Mouse (Mus musculus) embryo, embryonic 11 days (tissue): ENCODE data around the gene Cdh4.

Experiments
- DNase-seq: peaks from one replicate; pipeline ENCODE4 v3.0.0-alpha.2; 2015

The Cdh4 gene

GRCm38 (mm10) chr2:179688976-179689375 is 246.7 kb downstream of the Cdh4 start:
- no peak for DNase-seq

- DNase-seq = no peak
Measured at GRCm38 (mm10) chr2:179689761-179690160, 247.5 kb downstream of the Cdh4 start.

GRCm38 (mm10) chr2:179690571-179690970 is 248.3 kb downstream of the Cdh4 start:
- no peak for DNase-seq

GRCm38 (mm10) chr2:179694936-179695335 is 252.7 kb downstream of the Cdh4 start:
- no peak for DNase-seq

GRCm38 (mm10) chr2:179697601-179698000 is 255.4 kb downstream of the Cdh4 start:
- no peak for DNase-seq

GRCm38 (mm10) chr2:179698196-179698985 is 256.2 kb downstream of the Cdh4 start:
- DNase-seq = peak; percentile 72

GRCm38 (mm10) chr2:179705043-179705442 is 262.8 kb downstream of the Cdh4 start:
- no peak for DNase-seq

- DNase-seq = no peak
Measured at GRCm38 (mm10) chr2:179705461-179705860, 263.2 kb downstream of the Cdh4 start.

GRCm38 (mm10) chr2:179706616-179707015 is 264.4 kb downstream of the Cdh4 start:
- no peak for DNase-seq

- no peak for DNase-seq
Measured at GRCm38 (mm10) chr2:179709111-179709510, 266.9 kb downstream of the Cdh4 start.

GRCm38 (mm10) chr2:179712690-179713089 is 270.5 kb downstream of the Cdh4 start:
- DNase-seq = no peak

GRCm38 (mm10) chr2:179713326-179713725 is 271.1 kb downstream of the Cdh4 start:
- no peak for DNase-seq

GRCm38 (mm10) chr2:179714145-179714544 is 271.9 kb downstream of the Cdh4 start:
- no peak for DNase-seq

- DNase-seq = no peak
Measured at GRCm38 (mm10) chr2:179715375-179715774, 273.1 kb downstream of the Cdh4 start.

GRCm38 (mm10) chr2:179720366-179720765 is 278.1 kb downstream of the Cdh4 start:
- DNase-seq = no peak

GRCm38 (mm10) chr2:179721534-179722516 is 279.6 kb downstream of the Cdh4 start:
- no peak for DNase-seq

- DNase-seq = no peak
Measured at GRCm38 (mm10) chr2:179722776-179723386, 280.6 kb downstream of the Cdh4 start.

- no peak for DNase-seq
Measured at GRCm38 (mm10) chr2:179723401-179723800, 281.2 kb downstream of the Cdh4 start.

- DNase-seq = no peak
Measured at GRCm38 (mm10) chr2:179729002-179729401, 286.8 kb downstream of the Cdh4 start.

- DNase-seq = no peak
Measured at GRCm38 (mm10) chr2:179729802-179730201, 287.6 kb downstream of the Cdh4 start.

GRCm38 (mm10) chr2:179733141-179733831 is 291.1 kb downstream of the Cdh4 start:
- DNase-seq = peak; percentile 36

GRCm38 (mm10) chr2:179742419-179742818 is 300.2 kb downstream of the Cdh4 start:
- no peak for DNase-seq

GRCm38 (mm10) chr2:179742828-179743227 is 300.6 kb downstream of the Cdh4 start:
- DNase-seq = no peak
